Mouse (Mus musculus): ENCODE results near the gene Rit1.
A peak's percentile ranks its signal among the peaks of the same experiment; 100 is the strongest.
"Not testable (repeated sequence)": the region's sequence is repeated elsewhere in the genome, so short reads cannot be mapped to it uniquely, and the experiment has no call there.

Rit1 gene

GRCm38 (mm10) chr3:88716399-88717197, at the start of gene Rit1:
TSS of gene Rit1 (plus strand) at chr3:88716838.
- peak; percentile 89 for DNase-seq (ENCODE audit: low spot score)

GRCm38 (mm10) chr3:88677399-88677798, 39.2 kb upstream of the Rit1 start:
- peak; percentile 94 for DNase-seq (ENCODE audit: low spot score)

- DNase-seq (ENCODE audit: low spot score), result no peak
Observed at GRCm38 (mm10) chr3:88683814-88684213, 32.8 kb upstream of the Rit1 start.

GRCm38 (mm10) chr3:88684236-88684979, 32.2 kb upstream of the Rit1 start:
- DNase-seq (ENCODE audit: low spot score), result peak; percentile 83

GRCm38 (mm10) chr3:88684980-88685941, 31.4 kb upstream of the Rit1 start, which contains the start of gene Khdc4:
TSS of gene Khdc4 (plus strand) at chr3:88685803.
- DNase-seq (ENCODE audit: low spot score), result peak; percentile 99

- peak; percentile 64 for DNase-seq (ENCODE audit: low spot score)
Observed at GRCm38 (mm10) chr3:88685958-88686451, 30.6 kb upstream of the Rit1 start.

GRCm38 (mm10) chr3:88686734-88687611, 29.7 kb upstream of the Rit1 start:
- DNase-seq (ENCODE audit: low spot score), result no peak

GRCm38 (mm10) chr3:88689079-88689478, 27.6 kb upstream of the Rit1 start:
- DNase-seq (ENCODE audit: low spot score), result no peak

- DNase-seq (ENCODE audit: low spot score), result peak; percentile 34
Observed at GRCm38 (mm10) chr3:88695545-88695944, 21.1 kb upstream of the Rit1 start.

- no peak for DNase-seq (ENCODE audit: low spot score)
Observed at GRCm38 (mm10) chr3:88698051-88698450, 18.6 kb upstream of the Rit1 start.

GRCm38 (mm10) chr3:88698834-88699233, 17.8 kb upstream of the Rit1 start:
- no peak for DNase-seq (ENCODE audit: low spot score)

- DNase-seq (ENCODE audit: low spot score), result no peak
Observed at GRCm38 (mm10) chr3:88700247-88700646, 16.4 kb upstream of the Rit1 start.

GRCm38 (mm10) chr3:88701222-88701621, 15.4 kb upstream of the Rit1 start:
- no peak for DNase-seq (ENCODE audit: low spot score)

GRCm38 (mm10) chr3:88713709-88714108, 2.9 kb upstream of the Rit1 start:
- no peak for DNase-seq (ENCODE audit: low spot score)

- DNase-seq (ENCODE audit: low spot score), result peak; percentile 12
Observed at GRCm38 (mm10) chr3:88714725-88715124, 1.9 kb upstream of the Rit1 start.

- not testable (repeated sequence) for DNase-seq (ENCODE audit: low spot score)
Observed at GRCm38 (mm10) chr3:88715716-88716115, 922 bp upstream of the Rit1 start.

GRCm38 (mm10) chr3:88717198-88717798, 660 bp downstream of the Rit1 start:
- DNase-seq (ENCODE audit: low spot score), result no peak

GRCm38 (mm10) chr3:88717831-88718230, 1.2 kb downstream of the Rit1 start:
- DNase-seq (ENCODE audit: low spot score), result peak; percentile 24

GRCm38 (mm10) chr3:88719098-88719497, 2.5 kb downstream of the Rit1 start:
- peak; percentile 91 for DNase-seq (ENCODE audit: low spot score)

GRCm38 (mm10) chr3:88736556-88736955, 19.9 kb downstream of the Rit1 start:
- no peak for DNase-seq (ENCODE audit: low spot score)

Measured in adipocyte (in vitro differentiated cells).